Mouse (Mus musculus): ENCODE data around the gene Mcrip1. TPM values are rescaled to one million over a fixed set of nuclear protein-coding genes. Genes with fewer than 3 reads are reported as not detected.

The Mcrip1 gene
- polyA plus RNA-seq, 1 experiment from 2014 or later: 215 TPM

- 67% methylated on average over 3 of the region's 3 CpGs for WGBS
Measured at GRCm38 (mm10) chr11:120505661-120506060, 43.9 kb downstream of the Mcrip1 start.

DNA sequence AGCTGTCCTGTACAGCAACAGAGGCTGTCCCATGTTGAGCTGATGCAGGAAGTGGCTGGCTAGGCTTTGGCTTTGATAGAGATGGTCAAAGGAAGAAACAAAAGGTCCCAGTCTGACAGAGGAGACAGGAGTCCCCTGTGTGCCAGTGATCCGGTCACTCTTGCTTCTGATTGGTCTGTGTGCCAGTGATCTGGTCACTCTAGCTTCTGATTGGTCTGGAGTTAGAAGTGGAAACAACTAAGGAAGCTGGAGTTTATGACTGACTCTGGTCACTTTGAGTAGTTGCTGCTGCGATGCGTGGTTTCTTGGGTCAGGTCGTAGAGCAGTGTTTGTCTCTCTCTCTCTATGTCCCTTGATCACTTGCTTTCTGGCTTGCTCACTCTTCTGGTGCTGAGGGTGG, 47.8 kb downstream of the Mcrip1 start:
- DNase-seq (ENCODE audit: low spot score) (no peak), ATAC-seq (no peak)
- Histone ChIP-seq H3K9ac (replicated peaks; ENCODE audit: low read depth) (no peak overlapping the region), H3K4me1 (ENCODE audit: insufficient read depth, low read depth, low read length) (no peaks in the 10 kb centered on the region), H3K9me3 (ENCODE audit: low read length) (no peaks in the 10 kb centered on the region), H3K27ac (ENCODE audit: low read length) (no peak overlapping the region), H3K4me3 (ENCODE audit: low read depth, low read length) (no peak overlapping the region), H3K27me3 (replicated peaks; ENCODE audit: insufficient read depth, low read length) (no peaks in the 10 kb centered on the region), H3K36me3 (ENCODE audit: insufficient read depth, low read length) (peaks cover 15% of the 10 kb centered on the region; the same call in 1 of the 2 replicates), H3K4me2 (replicated peaks; ENCODE audit: low read depth, low read length) (no peak overlapping the region)
- no peak for TF ChIP-seq EP300 (IDR thresholded peaks at IDR 0.05)
- TF ChIP-seq CTCF (IDR thresholded peaks at IDR 0.05): no peak
- 74% methylated on average over 4 of the region's 4 CpGs for WGBS

More at GRCm38 (mm10) chr11:120505661-120506060, 43.9 kb downstream of the Mcrip1 start:
- Histone ChIP-seq H3K4me1 (ENCODE audit: insufficient read depth, low read depth, low read length) (peaks cover 6% of the 10 kb centered on the region; the same call in 1 of the 2 replicates), H3K9ac (replicated peaks; ENCODE audit: low read depth) (no peak overlapping the region), H3K27ac (ENCODE audit: low read length) (0 out of 2 replicates have a peak overlapping the region, but pooled peaks have one; percentile 85), H3K4me2 (replicated peaks; ENCODE audit: low read depth, low read length) (no peak overlapping the region), H3K4me3 (ENCODE audit: low read depth, low read length) (no peak overlapping the region), H3K9me3 (ENCODE audit: low read length) (no peaks in the 10 kb centered on the region), H3K36me3 (ENCODE audit: insufficient read depth, low read length) (no peaks in the 10 kb centered on the region), H3K27me3 (replicated peaks; ENCODE audit: insufficient read depth, low read length) (no peaks in the 10 kb centered on the region)
- DNase-seq (ENCODE audit: low spot score): no peak
- TF ChIP-seq CTCF (IDR thresholded peaks at IDR 0.05) (no peak), EP300 (IDR thresholded peaks at IDR 0.05) (no peak)
- no peak for ATAC-seq

DNA sequence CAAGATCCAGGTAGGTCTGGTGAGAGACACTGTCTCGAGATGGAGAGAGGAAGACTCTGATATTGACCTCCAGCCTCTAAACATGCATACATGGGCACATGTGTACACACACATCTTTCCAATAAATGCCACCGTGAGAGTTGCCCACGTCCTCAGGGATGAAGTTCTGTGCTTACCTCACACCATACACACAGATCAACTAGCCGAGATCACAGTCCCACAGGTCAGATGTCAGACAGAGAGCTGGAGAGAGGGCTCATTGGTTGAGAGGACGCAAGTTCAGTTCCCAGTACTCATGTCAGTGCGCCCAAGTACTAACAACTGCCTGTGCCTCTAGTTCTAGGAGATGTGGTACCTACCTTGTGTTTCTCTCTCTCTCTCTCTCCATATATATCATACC, 48.5 kb downstream of the Mcrip1 start:
- no peaks in the 10 kb centered on the region for H3K4me1 ChIP-seq (ENCODE audit: insufficient read depth, low read depth, low read length)
- ATAC-seq (no peak), DNase-seq (ENCODE audit: low spot score) (no peak)
- peaks cover 22% of the 10 kb centered on the region; the same call in 1 of the 2 replicates for H3K36me3 ChIP-seq (ENCODE audit: insufficient read depth, low read length)
- TF ChIP-seq CTCF (IDR thresholded peaks at IDR 0.05) (no peak), EP300 (IDR thresholded peaks at IDR 0.05) (no peak)
- WGBS: 43% methylated on average over 6 of the region's 6 CpGs
- H3K9me3 ChIP-seq (ENCODE audit: low read length): no peaks in the 10 kb centered on the region
- H3K4me3 ChIP-seq (ENCODE audit: low read depth, low read length): no peak overlapping the region
- H3K4me2 ChIP-seq (replicated peaks; ENCODE audit: low read depth, low read length): no peak overlapping the region
- no peaks in the 10 kb centered on the region for H3K27me3 ChIP-seq (replicated peaks; ENCODE audit: insufficient read depth, low read length)
- peak overlapping the region; percentile 55; the same call in 1 of the 2 replicates for H3K27ac ChIP-seq (ENCODE audit: low read length)
- H3K9ac ChIP-seq (replicated peaks; ENCODE audit: low read depth): no peak overlapping the region

DNA sequence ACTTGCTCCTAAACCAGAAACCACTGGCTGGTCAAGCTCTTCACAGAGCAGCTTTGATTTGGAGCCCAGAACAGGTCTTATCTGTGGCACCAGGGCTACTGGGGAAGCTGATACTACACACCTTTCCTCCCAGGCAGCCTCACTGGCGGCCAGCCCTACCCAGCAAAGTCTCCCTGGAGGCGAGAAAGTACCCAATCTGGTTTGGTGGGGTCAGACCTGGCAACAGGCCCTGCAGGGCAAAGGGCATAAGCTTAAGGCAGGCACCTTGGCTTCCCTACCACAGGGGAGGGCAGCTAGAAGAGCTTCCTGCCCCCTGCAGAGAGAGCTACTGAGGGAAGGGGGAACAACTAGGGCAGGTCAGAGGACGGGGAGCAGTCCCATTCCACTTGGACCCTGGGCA, 49.2 kb downstream of the Mcrip1 start:
- Histone ChIP-seq H3K9me3 (ENCODE audit: low read length) (no peaks in the 10 kb centered on the region), H3K9ac (replicated peaks; ENCODE audit: low read depth) (no peak overlapping the region), H3K27ac (ENCODE audit: low read length) (peak overlapping the region; percentile 55), H3K36me3 (ENCODE audit: insufficient read depth, low read length) (peaks cover 27% of the 10 kb centered on the region; the same call in 1 of the 2 replicates), H3K27me3 (replicated peaks; ENCODE audit: insufficient read depth, low read length) (no peaks in the 10 kb centered on the region), H3K4me2 (replicated peaks; ENCODE audit: low read depth, low read length) (no peak overlapping the region), H3K4me1 (ENCODE audit: insufficient read depth, low read depth, low read length) (no peaks in the 10 kb centered on the region), H3K4me3 (ENCODE audit: low read depth, low read length) (no peak overlapping the region)
- peak; percentile 71 for DNase-seq (ENCODE audit: low spot score)
- peak; percentile 85 for ATAC-seq
- 9% methylated on average over 3 of the region's 3 CpGs for WGBS
- TF ChIP-seq CTCF (IDR thresholded peaks at IDR 0.05) (no peak), EP300 (IDR thresholded peaks at IDR 0.05) (no peak)

DNA sequence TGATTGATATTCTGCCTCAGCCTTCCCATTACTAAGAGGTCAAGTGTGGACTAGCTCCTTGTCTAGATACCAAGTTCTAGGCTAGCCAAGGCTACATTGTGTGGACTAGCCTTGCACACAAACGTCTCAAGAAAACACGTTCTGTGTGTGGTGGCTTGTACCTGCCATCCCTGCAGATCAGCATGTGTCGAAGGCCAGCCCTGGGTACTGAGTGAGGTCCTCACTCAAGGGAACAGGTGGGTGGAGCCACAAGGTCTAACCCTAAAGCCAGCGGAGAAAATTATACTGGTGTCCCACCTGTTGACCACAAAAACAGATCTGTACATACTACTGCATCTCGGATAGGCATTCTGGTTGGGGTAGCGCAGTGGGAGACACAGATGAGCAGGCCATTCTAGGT, 49.6 kb downstream of the Mcrip1 start:
- H3K4me2 ChIP-seq (replicated peaks; ENCODE audit: low read depth, low read length): no peak overlapping the region
- peak overlapping the region; percentile 55 for H3K27ac ChIP-seq (ENCODE audit: low read length)
- no peak overlapping the region for H3K4me3 ChIP-seq (ENCODE audit: low read depth, low read length)
- no peak for DNase-seq (ENCODE audit: low spot score)
- 63% methylated on average over 6 of the region's 6 CpGs for WGBS
- H3K9me3 ChIP-seq (ENCODE audit: low read length): no peaks in the 10 kb centered on the region
- H3K27me3 ChIP-seq (replicated peaks; ENCODE audit: insufficient read depth, low read length): no peaks in the 10 kb centered on the region
- peak; percentile 25 for ATAC-seq
- no peak for TF ChIP-seq EP300 (IDR thresholded peaks at IDR 0.05)
- no peak for TF ChIP-seq CTCF (IDR thresholded peaks at IDR 0.05)
- H3K4me1 ChIP-seq (ENCODE audit: insufficient read depth, low read depth, low read length): no peaks in the 10 kb centered on the region
- peaks cover 31% of the 10 kb centered on the region for H3K36me3 ChIP-seq (ENCODE audit: insufficient read depth, low read length)
- H3K9ac ChIP-seq (replicated peaks; ENCODE audit: low read depth): no peak overlapping the region

GRCm38 (mm10) chr11:120498891-120499290, 50.6 kb downstream of the Mcrip1 start:
- Histone ChIP-seq H3K27ac (ENCODE audit: low read length) (no peak overlapping the region), H3K27me3 (replicated peaks; ENCODE audit: insufficient read depth, low read length) (no peaks in the 10 kb centered on the region), H3K36me3 (ENCODE audit: insufficient read depth, low read length) (peaks cover 35% of the 10 kb centered on the region), H3K9ac (replicated peaks; ENCODE audit: low read depth) (no peak overlapping the region), H3K4me1 (ENCODE audit: insufficient read depth, low read depth, low read length) (no peaks in the 10 kb centered on the region), H3K4me3 (ENCODE audit: low read depth, low read length) (no peak overlapping the region), H3K4me2 (replicated peaks; ENCODE audit: low read depth, low read length) (no peak overlapping the region), H3K9me3 (ENCODE audit: low read length) (no peaks in the 10 kb centered on the region)
- 81% methylated on average over 5 of the region's 5 CpGs for WGBS
- DNase-seq (ENCODE audit: low spot score) (no peak), ATAC-seq (no peak)
- TF ChIP-seq CTCF (IDR thresholded peaks at IDR 0.05): no peak
- TF ChIP-seq EP300 (IDR thresholded peaks at IDR 0.05): no peak

DNA sequence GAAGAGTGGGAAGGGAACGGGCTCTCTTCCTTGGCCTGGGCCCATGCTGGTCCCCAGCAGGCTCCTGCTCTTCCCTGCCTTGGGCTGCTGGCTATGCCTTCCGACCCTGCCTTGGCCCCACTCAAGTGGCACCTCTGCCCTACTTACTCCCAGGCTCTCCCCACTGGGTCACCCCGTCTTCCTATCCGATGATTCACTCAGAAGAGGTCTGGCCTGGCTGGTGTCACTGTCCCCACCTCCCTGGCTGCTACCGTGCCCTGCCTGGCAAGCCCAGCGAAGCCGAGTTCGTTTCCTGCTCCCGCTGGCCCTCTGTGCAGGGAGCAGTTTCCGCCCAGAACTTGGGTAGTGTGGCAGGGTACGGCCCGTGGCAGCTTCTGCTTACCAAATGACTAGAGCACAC, 51.3 kb downstream of the Mcrip1 start:
- Histone ChIP-seq H3K27ac (ENCODE audit: low read length) (no peak overlapping the region), H3K9me3 (ENCODE audit: low read length) (no peaks in the 10 kb centered on the region), H3K9ac (replicated peaks; ENCODE audit: low read depth) (no peak overlapping the region), H3K36me3 (ENCODE audit: insufficient read depth, low read length) (peaks cover 35% of the 10 kb centered on the region), H3K4me2 (replicated peaks; ENCODE audit: low read depth, low read length) (no peak overlapping the region), H3K4me3 (ENCODE audit: low read depth, low read length) (no peak overlapping the region), H3K27me3 (replicated peaks; ENCODE audit: insufficient read depth, low read length) (no peaks in the 10 kb centered on the region), H3K4me1 (ENCODE audit: insufficient read depth, low read depth, low read length) (no peaks in the 10 kb centered on the region)
- ATAC-seq: no peak
- TF ChIP-seq EP300 (IDR thresholded peaks at IDR 0.05): no peak
- no peak for TF ChIP-seq CTCF (IDR thresholded peaks at IDR 0.05)
- DNase-seq (ENCODE audit: low spot score): no peak
- 94% methylated on average over 11 of the region's 12 CpGs for WGBS

Measured in lung, postnatal 0 days (tissue).